Mouse (Mus musculus) forebrain, postnatal 0 days (tissue): ENCODE measurements around the gene Ccdc146. TPM values are rescaled to one million over a fixed set of nuclear protein-coding genes. Genes with fewer than 3 reads are reported as not detected.

ENCODE experiments used
- ATAC-seq: fragments of 200-750 bp; cut with Nextera tagmentation; 2 replicates; pipeline ENCODE4 v1.8.0; 2017; ENCODE audit warnings: mild to moderate bottlenecking, moderate library complexity
- DNase-seq: peaks from one replicate; pipeline ENCODE4 v3.0.0-alpha.2; 2015
- H3K27ac ChIP-seq: fragments of 300-500 bp; sonication (generic); 2 replicates; pipeline ENCODE4 v1.5.1; 2014; ENCODE audit warnings: low read depth, mild to moderate bottlenecking, antibody characterized with exemption, low read length, moderate library complexity, mixed read lengths
- H3K27me3 ChIP-seq: fragments of 300-500 bp; sonication (generic); 2 replicates; pipeline ENCODE4 v1.6.1; 2014; ENCODE audit warnings: mild to moderate bottlenecking, low read length, mixed read lengths; ENCODE audit not compliant: insufficient read depth
- H3K36me3 ChIP-seq: fragments of 300-500 bp; sonication (generic); 2 replicates; pipeline ENCODE4 v1.6.1; 2014; ENCODE audit warnings: mild to moderate bottlenecking, moderate library complexity; ENCODE audit not compliant: insufficient read depth
- H3K4me1 ChIP-seq: fragments of 300-500 bp; sonication (generic); 2 replicates; pipeline ENCODE4 v1.6.1; 2014; ENCODE audit warnings: antibody characterized with exemption; ENCODE audit not compliant: insufficient read depth
- H3K4me2 ChIP-seq: fragments of 300-500 bp; sonication (generic); 2 replicates; pipeline ENCODE4 v1.6.1; 2014; ENCODE audit warnings: low read depth, mild to moderate bottlenecking, moderate library complexity
- H3K4me3 ChIP-seq: fragments of 300-500 bp; sonication (generic); 2 replicates; pipeline ENCODE4 v1.5.1; 2014; ENCODE audit warnings: low read depth, low read length, mixed read lengths
- H3K9ac ChIP-seq: fragments of 300-500 bp; sonication (generic); 2 replicates; pipeline ENCODE4 v1.6.1; 2014; ENCODE audit warnings: mild to moderate bottlenecking
- H3K9me3 ChIP-seq: fragments of 300-500 bp; sonication (generic); 2 replicates; pipeline ENCODE4 v1.6.1; 2016; ENCODE audit warnings: low read length
- CTCF ChIP-seq: sonication (generic); IDR thresholded peaks from 2 replicates; pipeline ENCODE4 v1.5.1; 2016; ENCODE audit warnings: antibody characterized with exemption, control low read depth, low read depth
- WGBS: fragments of 180-500 bp; shearing (Covaris S2); extraction: QIAGEN DNeasy Blood & Tissue Kit; methylation state at CpG from one replicate; pipeline ENCODE4 v1.1.7; 2014; 5-methylcytosine and 5-hydroxymethylcytosine counted together
- polyA plus RNA-seq: library from polyadenylated mRNA; unstranded; fragments of >200 nt; fragmentation: Nextera tagmentation; extraction: Ambion mirVana; gene quantifications from 2 replicates; pipeline ENCODE4 v1.2.1, GENCODE M21; 2015
- total RNA-seq: library from RNA; depleted of rRNA; stranded (reverse); fragments of >200 nt; gene quantifications from 2 replicates; pipeline ENCODE4 v1.2.3, GENCODE M21; 2014

The Ccdc146 gene
- total and polyA plus RNA-seq, 2 experiments from 2014 or later, result 1.1 to 1.7 TPM

DNA sequence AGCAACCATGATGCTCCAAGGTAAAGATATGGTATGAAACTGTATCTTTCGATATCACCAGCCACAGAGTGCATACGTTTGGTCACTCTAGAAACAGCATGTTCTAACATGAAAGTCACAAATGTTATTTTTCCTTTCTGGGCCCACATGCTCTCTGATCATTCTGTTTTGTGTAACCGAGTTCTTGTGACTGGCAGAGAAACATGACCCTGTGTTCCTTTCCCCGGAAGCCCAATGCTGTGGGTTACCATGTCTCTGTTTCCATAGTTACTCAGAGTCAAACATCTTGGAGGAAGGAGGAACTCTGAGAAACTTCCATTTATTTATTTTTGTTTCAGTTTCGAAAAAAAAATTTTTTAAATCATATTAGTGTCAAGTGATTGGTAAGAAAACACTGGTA lies 12.4 kb downstream of the Ccdc146 start:
- Histone ChIP-seq H3K36me3 (no peaks in the 10 kb centered on the region), H3K27ac (no peak overlapping the region), H3K4me1 (no peaks in the 10 kb centered on the region), H3K4me2 (no peak overlapping the region), H3K9me3 (no peaks in the 10 kb centered on the region), H3K4me3 (no peak overlapping the region), H3K27me3 (no peaks in the 10 kb centered on the region), H3K9ac (no peak overlapping the region)
- DNase-seq (no peak), ATAC-seq (no peak)
- TF ChIP-seq CTCF, result no peak
- WGBS, result 82% methylated on average over 5 of the region's 5 CpGs

DNA sequence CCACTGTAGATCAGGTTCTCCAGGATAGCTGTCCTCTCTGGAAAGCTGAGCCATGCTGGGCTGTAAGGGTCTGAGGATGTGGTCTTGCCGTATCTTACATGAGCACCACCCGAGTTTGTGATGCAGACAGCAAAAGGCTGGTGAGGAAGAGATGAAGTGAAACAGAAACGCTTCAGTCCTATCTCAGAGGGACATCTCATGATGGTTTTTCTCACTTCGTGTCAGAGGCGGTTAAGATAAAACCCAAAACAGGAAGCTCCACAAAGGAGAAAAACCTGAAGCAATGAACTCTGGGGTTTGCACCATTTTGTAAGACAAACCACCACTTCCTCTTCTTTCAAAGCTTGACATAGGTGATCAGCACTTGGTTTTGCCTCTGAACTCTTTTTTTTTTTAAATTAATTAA lies 13.2 kb downstream of the Ccdc146 start:
- Histone ChIP-seq H3K9ac (no peak overlapping the region), H3K27me3 (no peaks in the 10 kb centered on the region), H3K4me1 (no peaks in the 10 kb centered on the region), H3K36me3 (no peaks in the 10 kb centered on the region), H3K9me3 (no peaks in the 10 kb centered on the region), H3K27ac (no peak overlapping the region), H3K4me3 (no peak overlapping the region), H3K4me2 (no peak overlapping the region)
- DNase-seq (no peak), ATAC-seq (no peak)
- TF ChIP-seq CTCF, result no peak
- WGBS, result 90% methylated on average over 5 of the region's 5 CpGs

DNA sequence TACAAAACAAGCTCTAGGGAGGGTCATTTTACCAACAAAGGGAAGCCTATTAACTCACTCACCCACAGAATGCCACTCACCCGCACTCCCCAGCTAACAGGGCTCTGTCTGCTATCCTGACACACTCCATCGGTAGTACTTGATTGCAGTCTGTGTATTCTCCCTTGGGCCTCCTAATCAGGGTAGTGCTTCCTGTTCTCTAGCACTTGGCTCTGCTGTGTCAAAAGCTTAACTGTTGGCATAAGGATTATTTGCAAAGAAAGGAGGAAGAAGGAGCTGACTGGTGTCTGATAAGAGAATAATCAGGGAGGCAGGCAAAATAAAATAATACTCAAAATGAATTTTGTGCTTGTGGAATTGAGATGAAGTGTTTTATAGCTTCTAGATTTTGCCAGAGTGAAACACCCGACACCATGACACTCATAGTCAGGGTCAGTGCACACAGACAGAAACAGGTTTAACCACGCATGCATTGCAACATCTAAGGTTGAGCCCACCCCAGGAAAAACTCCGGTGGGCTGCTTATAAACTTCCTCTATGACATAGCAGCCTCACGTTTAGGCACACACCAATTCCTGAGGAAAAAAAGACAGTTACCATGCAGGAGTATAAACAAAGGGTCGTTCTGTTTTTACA lies 29.2 kb downstream of the Ccdc146 start:
- no peaks in the 10 kb centered on the region for H3K4me1 ChIP-seq
- H3K36me3 ChIP-seq, result no peaks in the 10 kb centered on the region
- no peak overlapping the region for H3K4me2 ChIP-seq
- no peak for ATAC-seq
- H3K27me3 ChIP-seq, result no peaks in the 10 kb centered on the region
- H3K4me3 ChIP-seq, result no peak overlapping the region
- H3K27ac ChIP-seq, result no peak overlapping the region
- WGBS, result 46% methylated on average over 7 of the region's 7 CpGs
- no peak for TF ChIP-seq CTCF
- no peak for DNase-seq
- H3K9me3 ChIP-seq, result no peaks in the 10 kb centered on the region
- no peak overlapping the region for H3K9ac ChIP-seq

DNA sequence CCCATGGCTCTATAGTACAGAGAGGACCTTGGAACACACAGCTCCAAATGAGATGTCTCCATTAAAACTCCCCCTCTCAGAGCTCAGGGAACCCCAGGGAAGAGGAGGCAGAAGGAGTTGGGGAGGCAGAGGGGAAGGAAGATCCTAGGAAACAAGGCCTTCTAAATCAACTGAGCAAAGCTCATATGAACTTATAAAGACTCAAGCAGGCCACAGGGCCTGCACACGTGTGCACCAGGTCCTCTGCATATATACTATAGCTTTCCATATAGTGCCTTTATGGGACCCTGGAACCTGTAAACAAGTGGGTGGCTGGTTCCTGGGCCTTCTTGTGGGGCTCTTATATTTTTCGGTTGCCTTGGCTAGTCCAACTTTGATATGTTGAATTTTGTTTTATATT lies 29.9 kb downstream of the Ccdc146 start:
- Histone ChIP-seq H3K9ac (no peak overlapping the region), H3K27ac (no peak overlapping the region), H3K4me3 (no peak overlapping the region), H3K36me3 (no peaks in the 10 kb centered on the region), H3K9me3 (no peaks in the 10 kb centered on the region), H3K27me3 (no peaks in the 10 kb centered on the region), H3K4me1 (no peaks in the 10 kb centered on the region), H3K4me2 (no peak overlapping the region)
- ATAC-seq, result no peak
- no peak for DNase-seq
- WGBS, result 70% methylated on average over 2 of the region's 2 CpGs
- no peak for TF ChIP-seq CTCF

DNA sequence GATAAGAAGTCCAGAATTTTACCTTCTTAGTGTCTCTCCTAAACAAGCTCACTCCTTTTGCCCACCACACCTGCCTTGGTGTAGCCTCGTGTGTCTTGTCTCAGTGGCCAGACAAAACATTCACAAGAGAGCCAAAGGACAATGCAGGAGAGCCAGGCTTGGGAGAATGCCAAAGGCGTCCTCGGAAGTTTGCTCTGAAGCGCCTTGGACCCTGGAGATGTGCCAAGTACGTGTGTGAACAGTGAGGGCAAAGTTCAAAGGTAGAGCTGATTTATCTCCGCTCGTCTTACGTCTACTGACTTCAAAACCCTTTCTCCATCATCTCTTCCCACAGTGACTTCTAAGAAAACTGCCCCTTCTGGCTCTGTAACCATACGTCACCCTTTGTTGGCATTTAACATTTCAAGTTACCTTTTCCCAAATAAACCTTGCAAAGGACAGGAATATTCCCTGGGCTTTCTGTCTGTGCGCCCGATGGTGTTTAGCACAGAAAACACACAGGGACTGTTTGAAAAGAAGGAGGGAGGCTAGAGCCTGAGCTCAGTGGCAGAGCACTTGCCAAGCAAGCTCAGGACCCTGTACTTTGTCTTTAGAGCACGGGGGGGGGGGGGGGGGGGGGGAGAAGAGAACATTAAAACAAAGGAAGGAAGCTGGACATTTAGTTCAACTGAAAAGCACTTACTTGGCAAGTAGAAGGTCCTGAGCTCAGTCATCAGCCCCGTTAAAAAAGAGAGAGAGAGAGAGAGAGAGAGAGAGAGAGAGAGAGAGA lies 32.7 kb downstream of the Ccdc146 start:
- DNase-seq, result no peak
- TF ChIP-seq CTCF, result no peak
- no peak overlapping the region for H3K9ac ChIP-seq
- H3K4me2 ChIP-seq, result no peak overlapping the region
- no peaks in the 10 kb centered on the region for H3K4me1 ChIP-seq
- 30% methylated on average over 13 of the region's 13 CpGs for WGBS
- ATAC-seq, result no peak
- H3K36me3 ChIP-seq, result no peaks in the 10 kb centered on the region
- H3K27me3 ChIP-seq, result no peaks in the 10 kb centered on the region
- no peak overlapping the region for H3K4me3 ChIP-seq
- H3K27ac ChIP-seq, result no peak overlapping the region
- no peaks in the 10 kb centered on the region for H3K9me3 ChIP-seq

DNA sequence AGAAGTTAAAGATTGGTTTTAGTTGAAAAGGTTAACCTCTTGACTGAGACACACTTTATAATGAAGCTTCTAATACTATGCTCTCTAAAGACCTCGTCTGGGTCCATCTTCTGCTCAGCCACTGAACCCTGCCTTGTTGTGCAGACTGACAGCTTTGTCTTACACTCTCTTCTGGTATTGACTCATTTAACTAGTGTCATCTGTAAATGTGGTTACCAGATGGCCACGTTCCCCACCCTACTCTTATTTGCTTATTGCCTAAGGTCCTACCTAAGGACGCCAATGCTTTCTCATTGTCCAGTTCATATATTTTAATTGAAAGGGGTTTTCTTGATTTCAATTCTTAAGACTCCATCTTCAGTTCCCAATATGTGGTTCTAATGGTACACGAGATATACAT lies 35.6 kb downstream of the Ccdc146 start:
- no peak overlapping the region for H3K4me3 ChIP-seq
- no peaks in the 10 kb centered on the region for H3K36me3 ChIP-seq
- H3K9me3 ChIP-seq, result no peaks in the 10 kb centered on the region
- TF ChIP-seq CTCF, result no peak
- no peaks in the 10 kb centered on the region for H3K4me1 ChIP-seq
- H3K27ac ChIP-seq, result no peak overlapping the region
- ATAC-seq, result no peak
- no peak overlapping the region for H3K9ac ChIP-seq
- no peaks in the 10 kb centered on the region for H3K27me3 ChIP-seq
- 86% methylated on average over 4 of the region's 4 CpGs for WGBS
- no peak overlapping the region for H3K4me2 ChIP-seq
- no peak for DNase-seq

DNA sequence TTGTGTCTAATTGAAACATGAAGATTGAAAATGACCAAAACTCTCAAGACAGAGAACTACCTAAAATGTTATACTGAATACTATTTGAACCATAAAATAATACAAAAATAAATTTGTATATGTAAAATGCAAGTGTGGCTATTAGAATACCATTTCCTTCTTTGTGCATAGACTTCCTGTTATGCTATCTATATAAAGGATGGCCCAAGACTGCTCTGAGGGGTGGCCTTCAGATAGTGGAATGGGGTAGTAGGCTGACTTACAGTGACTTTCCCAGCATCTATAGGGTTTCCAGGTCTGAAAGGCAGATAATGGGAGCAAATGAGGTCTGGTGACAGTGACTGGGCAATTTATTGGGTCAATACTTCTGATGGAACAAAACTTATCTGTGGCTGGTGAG lies 37.1 kb downstream of the Ccdc146 start:
- H3K9ac ChIP-seq, result no peak overlapping the region
- no peak overlapping the region for H3K27ac ChIP-seq
- ATAC-seq (no peak), DNase-seq (no peak)
- no peaks in the 10 kb centered on the region for H3K36me3 ChIP-seq
- TF ChIP-seq CTCF, result no peak
- H3K4me1 ChIP-seq, result no peaks in the 10 kb centered on the region
- no peak overlapping the region for H3K4me3 ChIP-seq
- H3K4me2 ChIP-seq, result no peak overlapping the region
- no peaks in the 10 kb centered on the region for H3K27me3 ChIP-seq
- H3K9me3 ChIP-seq, result no peaks in the 10 kb centered on the region
